Mouse (Mus musculus) olfactory bulb, adult 2 months (tissue): ENCODE data around the gene Nhlh2. TPM values are rescaled to one million over a fixed set of nuclear protein-coding genes. Genes with fewer than 3 reads are reported as not detected.

Experiments
- H3K27ac ChIP-seq: fragments of 200-500 bp; 2 replicates; pipeline ENCODE4 v1.5.1; 2012; ENCODE audit warnings: low read depth, low read length; ENCODE audit not compliant: insufficient read depth
- H3K4me1 ChIP-seq: fragments of 200-500 bp; 2 replicates; pipeline ENCODE4 v1.6.1; 2012; ENCODE audit warnings: low read length; ENCODE audit not compliant: control insufficient read depth, insufficient read depth
- H3K4me3 ChIP-seq: fragments of 200-500 bp; 2 replicates; pipeline ENCODE4 v1.5.1; 2012; ENCODE audit warnings: mild to moderate bottlenecking, low read depth, low read length, moderate library complexity; ENCODE audit not compliant: insufficient read depth
- CTCF ChIP-seq: fragments of 200-500 bp; IDR thresholded peaks from 2 replicates; pipeline ENCODE4 v1.5.1; 2012; ENCODE audit warnings: low read depth, mild to moderate bottlenecking, low read length, moderate library complexity; ENCODE audit not compliant: insufficient read depth
- POLR2A ChIP-seq: fragments of 200-500 bp; IDR thresholded peaks from 2 replicates; pipeline ENCODE4 v1.6.1; 2012; ENCODE audit warnings: mild to moderate bottlenecking, low read depth, low read length, moderate library complexity; ENCODE audit not compliant: insufficient read depth
- WGBS: fragments of 180-500 bp; shearing (Covaris S2); methylation state at CpG from one replicate; pipeline ENCODE4 v1.1.7; 2018; 5-methylcytosine and 5-hydroxymethylcytosine counted together
- polyA plus RNA-seq: library from polyadenylated mRNA; stranded (reverse); fragments of >200 nt; gene quantifications from 2 replicates; pipeline ENCODE4 v1.2.4, GENCODE M21; 2012; ENCODE audit warnings: low replicate concordance; ENCODE audit not compliant: missing spikeins, insufficient read depth, insufficient read length

Gene Nhlh2
- polyA plus RNA-seq, 1 experiment: not detected

- no peak overlapping the region for H3K27ac ChIP-seq
- TF ChIP-seq POLR2A (no peak), CTCF (no peak)
- H3K4me1 ChIP-seq: no peaks in the 10 kb centered on the region
- WGBS: 26% methylated on average over 5 of the region's 5 CpGs
- H3K4me3 ChIP-seq: no peak overlapping the region
Observed at GRCm38 (mm10) chr3:102023829-102024228, 14.0 kb downstream of the Nhlh2 start.

GRCm38 (mm10) chr3:102024981-102025451, 15.1 kb downstream of the Nhlh2 start:
- WGBS: 52% methylated on average over 9 of the region's 9 CpGs
- Histone ChIP-seq H3K4me1 (no peaks in the 10 kb centered on the region), H3K27ac (no peak overlapping the region), H3K4me3 (no peak overlapping the region)
- TF ChIP-seq CTCF (no peak), POLR2A (no peak)

- Histone ChIP-seq H3K27ac (no peak overlapping the region), H3K4me3 (no peak overlapping the region), H3K4me1 (no peaks in the 10 kb centered on the region)
- WGBS: 80% methylated on average over 5 of the region's 5 CpGs
- no peak for TF ChIP-seq POLR2A
- no peak for TF ChIP-seq CTCF
Observed at GRCm38 (mm10) chr3:102025659-102026058, 15.8 kb downstream of the Nhlh2 start.

- 76% methylated on average over 6 of the region's 6 CpGs for WGBS
- H3K4me1 ChIP-seq: no peaks in the 10 kb centered on the region
- H3K4me3 ChIP-seq: no peak overlapping the region
- no peak for TF ChIP-seq CTCF
- TF ChIP-seq POLR2A: no peak
- H3K27ac ChIP-seq: no peak overlapping the region
Observed at GRCm38 (mm10) chr3:102027880-102028279, 18.0 kb downstream of the Nhlh2 start.

- Histone ChIP-seq H3K4me1 (no peaks in the 10 kb centered on the region), H3K27ac (no peak overlapping the region), H3K4me3 (no peak overlapping the region)
- 92% methylated on average over 5 of the region's 5 CpGs for WGBS
- TF ChIP-seq CTCF (no peak), POLR2A (no peak)
Observed at GRCm38 (mm10) chr3:102037806-102038205, 27.9 kb downstream of the Nhlh2 start.

GRCm38 (mm10) chr3:102038608-102039007, 28.7 kb downstream of the Nhlh2 start:
- no peak overlapping the region for H3K27ac ChIP-seq
- 75% methylated on average over 6 of the region's 6 CpGs for WGBS
- TF ChIP-seq POLR2A (no peak), CTCF (no peak)
- no peaks in the 10 kb centered on the region for H3K4me1 ChIP-seq
- H3K4me3 ChIP-seq: no peak overlapping the region

GRCm38 (mm10) chr3:102041632-102042031, 31.8 kb downstream of the Nhlh2 start:
- H3K27ac ChIP-seq: no peak overlapping the region
- H3K4me1 ChIP-seq: no peaks in the 10 kb centered on the region
- no peak for TF ChIP-seq CTCF
- TF ChIP-seq POLR2A: no peak
- WGBS: 88% methylated on average over 4 of the region's 4 CpGs
- no peak overlapping the region for H3K4me3 ChIP-seq

- WGBS: 37% methylated on average over 3 of the region's 3 CpGs
- TF ChIP-seq POLR2A: no peak
- TF ChIP-seq CTCF: no peak
- H3K4me3 ChIP-seq: no peak overlapping the region
- H3K27ac ChIP-seq: no peak overlapping the region
- H3K4me1 ChIP-seq: no peaks in the 10 kb centered on the region
Observed at GRCm38 (mm10) chr3:102045071-102045470, 35.2 kb downstream of the Nhlh2 start.

GRCm38 (mm10) chr3:102047532-102047931, 37.7 kb downstream of the Nhlh2 start:
- no peaks in the 10 kb centered on the region for H3K4me1 ChIP-seq
- WGBS: 93% methylated on average over 2 of the region's 2 CpGs
- no peak overlapping the region for H3K27ac ChIP-seq
- no peak overlapping the region for H3K4me3 ChIP-seq
- TF ChIP-seq POLR2A (no peak), CTCF (no peak)

- no peaks in the 10 kb centered on the region for H3K4me1 ChIP-seq
- no peak overlapping the region for H3K27ac ChIP-seq
- TF ChIP-seq POLR2A: no peak
- TF ChIP-seq CTCF: no peak
- no peak overlapping the region for H3K4me3 ChIP-seq
- 93% methylated on average over 14 of the region's 14 CpGs for WGBS
Observed at GRCm38 (mm10) chr3:102049207-102050104, 39.6 kb downstream of the Nhlh2 start.
